Mouse (Mus musculus): ENCODE data around the gene Tmc7.

DNA sequence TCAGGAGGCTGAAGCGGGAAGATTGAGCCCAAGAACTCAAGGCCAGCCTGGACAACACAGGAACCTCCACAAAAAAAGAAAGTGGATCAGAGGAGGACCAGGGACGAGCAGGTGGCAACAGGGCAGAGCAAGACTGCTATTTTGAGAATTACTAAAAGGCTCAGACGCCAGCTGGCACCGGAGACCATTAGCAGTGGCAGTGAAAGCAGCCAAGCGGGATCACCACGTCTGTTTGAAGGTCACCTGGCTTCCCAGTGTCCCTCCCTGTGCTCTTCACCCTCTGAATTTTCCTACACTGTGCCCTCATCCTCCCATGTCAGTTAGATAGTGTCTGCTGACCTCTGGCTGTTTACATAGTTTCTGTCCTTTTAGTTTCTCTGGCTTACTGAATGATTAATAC lies 1.3 kb upstream of the Tmc7 start:
- TF ChIP-seq MAFK (IDR thresholded peaks at IDR 0.05; ENCODE audit: insufficient read depth, low read depth, low read length) (no peak), HCFC1 (IDR thresholded peaks at IDR 0.05; ENCODE audit: borderline replicate concordance, insufficient read depth, low read length) (no peak), CHD2 (IDR thresholded peaks at IDR 0.05; ENCODE audit: low read depth, low read length) (no peak), ZNF384 (IDR thresholded peaks at IDR 0.05; ENCODE audit: low read depth, low read length) (no peak)
